Mouse (Mus musculus) WW6 (cell line): ENCODE results near the gene Hist1h3h.
"Not testable (repeated sequence)": the region's sequence is repeated elsewhere in the genome, so short reads cannot be mapped to it uniquely, and the experiment has no call there.

Source experiments
- DNase-seq: peaks from one replicate; pipeline ENCODE4 v3.0.0-alpha.2; 2013; ENCODE audit warnings: low read depth, low spot score

Gene Hist1h3h

GRCm38 (mm10) chr13:21717397-21718357 lies at the start of gene Hist1h3h:
Gene Hist1h3h, plus strand, starts transcription at chr13:21717659.
- DNase-seq: not testable (repeated sequence)

- DNase-seq: no peak
Measured at GRCm38 (mm10) chr13:21677305-21677704, 40.2 kb upstream of the Hist1h3h start, which contains the start of gene Olfr1360. Gene Olfr1360, minus strand, starts transcription at chr13:21677405.

GRCm38 (mm10) chr13:21697811-21698210 lies 19.6 kb upstream of the Hist1h3h start, which contains the start of gene Olfr1359:
Gene Olfr1359, plus strand, starts transcription at chr13:21698111.
- no peak for DNase-seq

DNA sequence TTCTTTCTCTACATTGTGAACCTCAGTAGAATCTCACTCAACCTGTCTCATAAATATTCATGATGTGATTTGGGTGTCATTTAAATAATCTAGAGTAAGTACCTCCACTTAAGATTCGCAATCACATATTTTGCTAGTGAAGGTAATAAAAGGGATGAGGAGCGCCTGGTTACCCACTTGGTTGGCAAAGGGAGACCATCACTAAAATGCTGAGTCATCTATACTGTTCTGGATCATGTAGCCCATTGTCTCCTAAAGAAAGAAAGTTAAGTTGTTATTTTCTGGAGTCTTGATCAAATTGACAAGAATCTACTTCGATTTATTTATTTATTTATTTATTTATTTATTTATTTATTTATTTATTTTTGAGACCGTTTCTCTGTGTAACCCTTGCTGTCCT lies 10.8 kb upstream of the Hist1h3h start:
- no peak for DNase-seq

GRCm38 (mm10) chr13:21710031-21710711 lies 7.3 kb upstream of the Hist1h3h start:
- DNase-seq: no peak

DNA sequence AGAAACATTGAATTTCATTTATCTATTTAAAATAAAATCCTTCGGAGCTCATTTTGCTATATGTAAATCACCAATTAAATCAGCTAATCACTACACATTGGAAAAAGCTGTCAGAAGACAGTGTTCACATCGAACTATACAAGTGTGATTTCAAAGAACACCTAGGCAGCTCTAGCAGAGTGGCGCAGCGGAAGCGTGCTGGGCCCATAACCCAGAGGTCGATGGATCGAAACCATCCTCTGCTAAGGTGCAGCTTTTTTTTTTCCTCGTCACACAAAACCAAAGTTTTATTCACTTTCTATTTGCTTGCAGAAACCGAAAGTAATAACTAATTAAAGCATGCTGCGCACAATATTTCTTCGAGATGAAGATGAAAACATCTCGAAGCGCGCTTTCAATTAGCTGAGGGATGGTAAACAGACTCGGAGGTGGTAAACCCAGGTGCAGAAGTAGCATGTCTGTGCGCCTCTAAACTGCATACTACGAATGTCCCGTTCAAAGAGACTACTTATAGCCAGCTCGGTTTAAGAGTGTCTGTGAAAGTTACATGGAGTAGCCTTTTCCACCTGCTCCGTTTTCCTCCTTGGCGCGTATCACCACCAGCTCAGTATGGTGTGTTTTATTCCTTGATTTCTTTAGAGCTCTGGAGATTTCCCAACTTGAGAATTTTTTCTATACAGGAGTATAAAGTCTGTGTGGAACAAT lies 6.5 kb upstream of the Hist1h3h start:
- DNase-seq: no peak

- no peak for DNase-seq
Measured at GRCm38 (mm10) chr13:21711698-21712097, 5.8 kb upstream of the Hist1h3h start.

- DNase-seq: no peak
Measured at GRCm38 (mm10) chr13:21714725-21715124, 2.7 kb upstream of the Hist1h3h start.

DNA sequence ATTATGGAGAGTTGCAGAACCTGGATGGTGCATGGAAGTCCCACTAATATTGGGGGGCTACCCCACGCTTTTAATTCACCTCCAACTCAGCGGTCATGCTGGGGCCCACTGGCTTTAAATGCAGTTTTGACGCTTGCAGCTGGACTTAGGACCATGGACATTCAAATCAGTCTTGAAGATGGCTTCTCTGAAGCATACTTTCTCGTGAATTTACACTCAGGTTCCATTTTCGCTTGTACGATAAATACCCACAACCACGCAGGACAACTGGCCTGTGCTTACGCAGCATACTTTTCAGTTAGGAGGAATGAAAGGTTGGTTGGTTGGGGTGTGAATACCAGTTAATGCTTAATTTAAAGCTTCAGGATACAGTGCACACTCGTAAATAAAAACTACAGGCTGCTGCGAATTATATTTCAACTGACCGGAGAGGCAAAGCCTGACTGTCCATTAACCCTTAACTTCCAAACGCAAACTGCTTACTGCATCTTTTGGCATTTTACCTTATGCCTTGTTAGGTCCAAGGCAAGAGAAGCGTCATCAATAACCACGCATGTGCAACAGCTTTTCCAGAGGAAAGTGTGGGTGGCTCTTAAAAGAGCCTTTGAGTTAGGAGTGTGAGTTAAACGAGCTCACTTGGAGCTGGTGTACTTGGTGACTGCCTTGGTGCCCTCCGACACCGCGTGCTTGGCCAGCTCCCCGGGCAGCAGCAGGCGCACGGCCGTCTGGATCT lies 2.2 kb upstream of the Hist1h3h start:
- no peak for DNase-seq

GRCm38 (mm10) chr13:21715864-21716539 lies 1.5 kb upstream of the Hist1h3h start, which contains the start of the genes Hist1h2bl and Hist1h2ai:
Gene Hist1h2bl, minus strand, starts transcription at chr13:21716143.
Gene Hist1h2ai, plus strand, starts transcription at chr13:21716422.
- DNase-seq: peak; percentile 80

- not testable (repeated sequence) for DNase-seq
Measured at GRCm38 (mm10) chr13:21716540-21717391, 693 bp upstream of the Hist1h3h start.

GRCm38 (mm10) chr13:21718381-21719080 lies 1.1 kb downstream of the Hist1h3h start:
- no peak for DNase-seq

DNA sequence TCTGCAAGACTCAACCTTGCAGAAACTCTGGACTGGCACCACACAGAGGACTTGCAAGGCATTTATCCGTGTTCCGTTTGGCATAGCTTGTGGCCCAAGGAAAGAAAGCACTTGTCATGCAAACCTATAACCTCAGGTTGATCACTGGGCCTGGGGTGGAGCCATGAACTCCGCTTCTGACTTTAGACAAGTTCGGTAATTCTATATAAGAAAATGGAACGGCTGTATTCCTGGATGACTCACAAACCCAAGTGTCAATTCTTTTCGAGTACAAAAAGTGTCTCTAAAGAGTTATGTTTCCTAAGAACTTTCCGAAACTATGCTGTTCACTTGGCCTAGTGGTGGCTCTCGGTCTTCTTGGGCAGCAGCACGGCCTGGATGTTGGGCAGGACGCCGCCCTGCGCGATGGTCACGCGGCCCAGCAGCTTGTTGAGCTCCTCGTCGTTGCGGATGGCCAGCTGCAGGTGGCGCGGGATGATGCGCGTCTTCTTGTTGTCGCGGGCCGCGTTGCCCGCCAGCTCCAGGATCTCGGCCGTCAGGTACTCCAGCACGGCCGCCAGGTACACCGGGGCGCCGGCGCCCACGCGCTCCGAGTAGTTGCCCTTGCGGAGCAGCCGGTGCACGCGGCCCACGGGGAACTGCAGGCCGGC lies 3.8 kb downstream of the Hist1h3h start:
- not testable (repeated sequence) for DNase-seq

GRCm38 (mm10) chr13:21721757-21722372 lies 4.4 kb downstream of the Hist1h3h start, which contains the start of gene Hist1h2bm:
Gene Hist1h2bm, plus strand, starts transcription at chr13:21722044.
- DNase-seq: not testable (repeated sequence)

DNA sequence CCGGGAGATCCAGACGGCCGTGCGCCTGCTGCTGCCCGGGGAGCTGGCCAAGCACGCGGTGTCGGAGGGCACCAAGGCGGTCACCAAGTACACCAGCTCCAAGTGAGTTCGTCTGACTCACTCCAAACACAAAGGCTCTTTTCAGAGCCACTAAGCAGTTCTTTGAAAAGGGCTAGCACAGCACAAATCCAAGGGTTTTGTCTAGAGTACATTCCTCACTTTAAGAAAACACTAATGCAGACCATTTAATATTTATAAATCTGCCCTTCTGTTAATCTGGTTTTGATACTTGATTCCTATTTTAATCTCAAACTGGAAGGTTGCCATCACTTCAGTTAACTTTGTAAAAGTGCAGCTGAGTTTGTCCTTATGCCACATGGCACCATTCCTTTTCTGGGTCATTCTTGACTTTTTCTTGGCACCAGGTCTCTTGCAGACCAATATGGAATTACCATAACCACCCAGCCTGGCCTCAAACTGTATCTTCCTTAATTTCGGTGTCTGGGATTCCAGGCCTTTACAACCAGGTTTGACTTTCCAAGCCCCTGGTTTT lies 5.0 kb downstream of the Hist1h3h start:
- DNase-seq: no peak

GRCm38 (mm10) chr13:21722993-21723836 lies 5.8 kb downstream of the Hist1h3h start:
- DNase-seq: no peak
